Mouse (Mus musculus): ENCODE data around the gene Mphosph9. TPM values are rescaled to one million over a fixed set of nuclear protein-coding genes. Genes with fewer than 3 reads are reported as not detected.

The Mphosph9 gene
- polyA plus RNA-seq, 2 experiments = 3.4 to 4.2 TPM

DNA sequence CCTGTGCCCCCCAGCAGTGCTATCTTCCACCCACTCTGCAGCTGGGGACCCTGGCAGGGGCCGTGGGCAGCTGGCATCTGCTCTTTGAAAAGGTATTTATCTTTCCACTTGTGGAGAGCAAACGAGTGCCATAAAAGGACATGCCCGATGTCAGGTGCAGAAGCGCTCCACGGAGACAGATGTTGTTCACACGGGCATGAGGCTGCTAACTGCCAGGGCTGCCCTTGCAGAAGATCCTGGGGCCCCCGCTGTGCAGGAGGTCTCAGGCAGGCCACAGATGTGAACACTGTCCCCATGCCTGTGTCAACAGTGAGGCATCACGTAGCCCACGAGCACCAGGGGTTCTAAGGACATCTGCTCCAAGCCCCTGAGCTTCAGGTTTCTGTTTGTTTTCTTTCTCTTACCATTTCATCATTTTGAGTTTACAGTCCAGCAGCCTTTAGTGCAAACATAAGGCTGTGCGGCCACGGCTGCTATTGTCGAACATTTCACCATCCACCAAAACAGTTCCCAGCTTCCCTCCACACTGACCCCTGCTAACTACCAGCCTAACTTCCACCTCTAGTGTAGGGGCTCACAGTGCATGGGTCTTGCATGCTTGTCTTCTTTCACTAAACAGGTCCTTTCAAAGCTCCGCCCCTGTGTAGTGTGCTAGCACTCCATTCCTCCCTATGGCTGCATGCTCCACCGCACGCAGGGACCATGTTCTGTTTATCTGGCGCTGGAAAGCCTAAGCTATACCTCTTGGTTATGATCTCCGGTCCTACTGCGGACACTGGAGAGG, 95.2 kb downstream of the Mphosph9 start:
- TF ChIP-seq EP300 (IDR thresholded peaks at IDR 0.05; ENCODE audit: low read depth) (no peak), CTCF (IDR thresholded peaks at IDR 0.05; ENCODE audit: low read depth) (no peak)
- 69% methylated on average over 18 of the region's 18 CpGs for WGBS (ENCODE audit: insufficient replicate concordance)
- Histone ChIP-seq H3K4me2 (ENCODE audit: low read depth) (peak overlapping the region; percentile 6; the same call in 1 of the 2 replicates), H3K9ac (replicated peaks) (no peak overlapping the region), H3K27ac (peak overlapping the region; percentile 14; the same call in 1 of the 2 replicates), H3K4me1 (replicated peaks; ENCODE audit: control insufficient read depth in 2 of 2, insufficient read depth in 2 of 2, low read length in 1 of 2) (peaks cover 10 to 13% of the 10 kb centered on the region in 2 experiments; a peak in 3 of 4 replicates), H3K36me3 (replicated peaks; ENCODE audit: control insufficient read depth, insufficient read depth, low read depth) (no peaks in the 10 kb centered on the region), H3K4me3 (ENCODE audit: insufficient read depth in 1 of 2, low read depth in 2 of 2, low read length in 2 of 2) (no peak overlapping the region), H3K27me3 (ENCODE audit: control insufficient read depth, insufficient read depth, low read length) (no peaks in the 10 kb centered on the region), H3K9me3 (ENCODE audit: control insufficient read depth, low read length) (no peaks in the 10 kb centered on the region)
- DNase-seq (ENCODE audit: low read depth in 3 of 3, low spot score in 3 of 3) (no peak), ATAC-seq (ENCODE audit: insufficient read depth) (peak; percentile 67)

DNA sequence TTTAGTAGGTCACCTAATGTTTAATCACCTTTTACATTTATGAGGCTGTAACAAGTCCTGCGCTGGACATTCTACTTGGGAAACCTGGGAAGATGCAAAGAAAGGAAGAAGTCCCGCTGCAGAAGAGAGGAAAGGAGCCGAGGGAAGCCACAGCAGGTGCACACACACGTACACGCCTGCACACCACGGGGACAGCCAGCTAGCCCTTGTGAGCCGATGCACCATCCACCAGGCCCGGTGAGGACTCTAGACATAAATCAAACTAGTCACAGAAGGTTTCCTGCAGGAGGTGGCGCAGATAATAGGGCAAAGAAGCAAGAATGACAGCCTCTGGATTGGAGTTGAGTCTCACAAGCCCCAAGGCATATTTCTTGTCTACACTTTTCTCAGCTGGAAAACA, 97.3 kb downstream of the Mphosph9 start:
- DNase-seq (ENCODE audit: low read depth in 3 of 3, low spot score in 3 of 3) = no peak
- ATAC-seq (ENCODE audit: insufficient read depth) = no peak
- Histone ChIP-seq H3K4me1 (replicated peaks; ENCODE audit: control insufficient read depth in 2 of 2, insufficient read depth in 2 of 2, low read length in 1 of 2) (peaks cover 10 to 26% of the 10 kb centered on the region in 2 experiments), H3K4me3 (ENCODE audit: insufficient read depth in 1 of 2, low read depth in 2 of 2, low read length in 2 of 2) (no peak overlapping the region), H3K9ac (replicated peaks) (no peak overlapping the region), H3K9me3 (ENCODE audit: control insufficient read depth, low read length) (no peaks in the 10 kb centered on the region), H3K27ac (no peak overlapping the region), H3K27me3 (ENCODE audit: control insufficient read depth, insufficient read depth, low read length) (no peaks in the 10 kb centered on the region), H3K4me2 (ENCODE audit: low read depth) (no peak overlapping the region), H3K36me3 (replicated peaks; ENCODE audit: control insufficient read depth, insufficient read depth, low read depth) (no peaks in the 10 kb centered on the region)
- 59% methylated on average over 9 of the region's 9 CpGs for WGBS (ENCODE audit: insufficient replicate concordance)
- TF ChIP-seq CTCF (IDR thresholded peaks at IDR 0.05; ENCODE audit: low read depth) (no peak), EP300 (IDR thresholded peaks at IDR 0.05; ENCODE audit: low read depth) (no peak)

DNA sequence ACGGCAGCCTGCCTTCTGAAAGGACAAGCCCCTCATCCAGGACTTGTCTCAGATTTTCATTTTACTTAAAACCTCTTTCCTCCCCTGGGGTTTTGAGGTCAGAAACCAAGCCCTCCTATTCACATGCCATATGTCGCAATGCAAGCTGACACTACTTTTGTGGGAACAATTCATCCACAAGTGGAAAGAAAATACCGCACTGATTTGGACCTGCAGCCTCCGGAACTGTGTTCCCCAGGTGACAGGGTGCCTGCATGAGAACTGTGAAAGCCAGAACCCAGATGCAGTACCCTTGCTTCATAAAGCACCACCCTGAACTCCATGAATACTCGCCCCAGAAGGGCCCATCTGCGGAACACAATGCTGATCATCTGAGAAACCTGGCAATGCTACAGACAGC, 100.6 kb downstream of the Mphosph9 start:
- Histone ChIP-seq H3K4me3 (ENCODE audit: insufficient read depth in 1 of 2, low read depth in 2 of 2, low read length in 2 of 2) (no peak overlapping the region), H3K36me3 (replicated peaks; ENCODE audit: control insufficient read depth, insufficient read depth, low read depth) (no peaks in the 10 kb centered on the region), H3K4me1 (replicated peaks; ENCODE audit: control insufficient read depth in 2 of 2, insufficient read depth in 2 of 2, low read length in 1 of 2) (peaks cover 7 to 29% of the 10 kb centered on the region in 2 experiments; a peak in 3 of 4 replicates), H3K9me3 (ENCODE audit: control insufficient read depth, low read length) (no peaks in the 10 kb centered on the region), H3K27ac (no peak overlapping the region), H3K27me3 (ENCODE audit: control insufficient read depth, insufficient read depth, low read length) (no peaks in the 10 kb centered on the region), H3K4me2 (ENCODE audit: low read depth) (no peak overlapping the region), H3K9ac (replicated peaks) (no peak overlapping the region)
- 59% methylated on average over 6 of the region's 6 CpGs for WGBS (ENCODE audit: insufficient replicate concordance)
- TF ChIP-seq CTCF (IDR thresholded peaks at IDR 0.05; ENCODE audit: low read depth) (no peak), EP300 (IDR thresholded peaks at IDR 0.05; ENCODE audit: low read depth) (no peak)
- no peak for ATAC-seq (ENCODE audit: insufficient read depth)
- DNase-seq (ENCODE audit: low read depth in 3 of 3, low spot score in 3 of 3) = no peak

DNA sequence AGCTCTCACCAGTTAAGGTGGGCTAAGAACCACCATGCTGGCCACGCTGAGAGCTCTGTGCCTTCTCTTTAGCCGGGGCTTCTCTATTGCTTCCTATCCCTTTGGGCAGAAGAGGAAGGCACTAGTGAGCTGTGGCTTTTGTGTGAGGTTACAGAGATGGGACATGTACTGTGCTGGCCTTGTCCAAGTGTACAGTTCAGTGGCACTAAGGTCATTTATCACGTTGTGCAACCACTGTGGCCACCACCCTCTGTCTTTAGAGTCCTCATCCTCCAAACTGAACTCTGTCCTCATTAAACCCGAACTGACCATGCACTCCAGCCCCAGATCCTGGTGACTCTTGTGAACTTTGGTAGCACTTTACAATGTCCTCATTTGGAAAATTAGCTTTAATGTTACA, 101.3 kb downstream of the Mphosph9 start:
- Histone ChIP-seq H3K4me2 (ENCODE audit: low read depth) (0 out of 2 replicates have a peak overlapping the region, but pooled peaks have one; percentile 18), H3K9ac (replicated peaks) (no peak overlapping the region)
- 42% methylated on average over 4 of the region's 4 CpGs for WGBS (ENCODE audit: insufficient replicate concordance)

DNA sequence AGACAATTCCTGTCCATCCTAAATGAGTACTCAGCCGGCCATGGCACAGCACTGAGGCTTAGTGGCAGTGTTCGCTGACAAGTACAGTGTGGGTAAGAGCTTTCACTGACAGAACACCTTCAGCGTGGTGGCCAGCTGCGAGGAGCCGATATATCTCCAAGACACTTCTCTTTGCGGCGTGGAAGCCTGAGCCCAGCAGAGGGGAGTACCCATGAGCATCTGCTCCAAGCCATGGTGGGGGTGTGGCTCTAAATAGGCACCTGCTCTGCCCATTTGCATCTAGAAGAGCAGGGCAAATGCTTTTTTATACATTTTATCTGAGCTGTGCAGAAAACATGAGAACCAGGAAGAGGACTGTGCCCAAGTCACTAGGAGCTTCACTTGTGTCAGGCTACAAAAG, 101.9 kb downstream of the Mphosph9 start:
- Histone ChIP-seq H3K27ac (no peak overlapping the region), H3K4me1 (replicated peaks; ENCODE audit: control insufficient read depth in 2 of 2, insufficient read depth in 2 of 2, low read length in 1 of 2) (peaks cover 7 to 28% of the 10 kb centered on the region in 2 experiments; a peak in 3 of 4 replicates)
- peak; percentile 68 for ATAC-seq (ENCODE audit: insufficient read depth)

More for the DNA sequence above, 101.3 kb downstream of the Mphosph9 start:
- no peak for DNase-seq (ENCODE audit: low read depth in 3 of 3, low spot score in 3 of 3)
- H3K27me3 ChIP-seq (ENCODE audit: control insufficient read depth, insufficient read depth, low read length) = no peaks in the 10 kb centered on the region
- H3K9me3 ChIP-seq (ENCODE audit: control insufficient read depth, low read length) = no peaks in the 10 kb centered on the region
- peaks cover 7 to 31% of the 10 kb centered on the region in 2 experiments; a peak in 3 of 4 replicates for H3K4me1 ChIP-seq (replicated peaks; ENCODE audit: control insufficient read depth in 2 of 2, insufficient read depth in 2 of 2, low read length in 1 of 2)
- H3K4me3 ChIP-seq (ENCODE audit: insufficient read depth in 1 of 2, low read depth in 2 of 2, low read length in 2 of 2) = no peak overlapping the region
- peak; percentile 73 for ATAC-seq (ENCODE audit: insufficient read depth)
- peak overlapping the region; percentile 32 for H3K27ac ChIP-seq
- H3K36me3 ChIP-seq (replicated peaks; ENCODE audit: control insufficient read depth, insufficient read depth, low read depth) = no peaks in the 10 kb centered on the region
- TF ChIP-seq CTCF (IDR thresholded peaks at IDR 0.05; ENCODE audit: low read depth) (no peak), EP300 (IDR thresholded peaks at IDR 0.05; ENCODE audit: low read depth) (no peak)

More for the DNA sequence above, 101.9 kb downstream of the Mphosph9 start:
- no peak overlapping the region for H3K4me3 ChIP-seq (ENCODE audit: insufficient read depth in 1 of 2, low read depth in 2 of 2, low read length in 2 of 2)
- DNase-seq (ENCODE audit: low read depth in 3 of 3, low spot score in 3 of 3) = no peak
- H3K9me3 ChIP-seq (ENCODE audit: control insufficient read depth, low read length) = no peaks in the 10 kb centered on the region
- 45% methylated on average over 7 of the region's 7 CpGs for WGBS (ENCODE audit: insufficient replicate concordance)
- no peak overlapping the region for H3K9ac ChIP-seq (replicated peaks)
- no peak overlapping the region for H3K4me2 ChIP-seq (ENCODE audit: low read depth)
- no peaks in the 10 kb centered on the region for H3K36me3 ChIP-seq (replicated peaks; ENCODE audit: control insufficient read depth, insufficient read depth, low read depth)
- H3K27me3 ChIP-seq (ENCODE audit: control insufficient read depth, insufficient read depth, low read length) = no peaks in the 10 kb centered on the region
- TF ChIP-seq CTCF (IDR thresholded peaks at IDR 0.05; ENCODE audit: low read depth) = 0 out of 2 replicates have a peak, but pooled peaks have one; percentile 3
- TF ChIP-seq EP300 (IDR thresholded peaks at IDR 0.05; ENCODE audit: low read depth) = peak; percentile 29; the same call in 1 of the 2 replicates
